Mouse (Mus musculus) kidney, adult 18-20 months (tissue): ENCODE data around the gene Trim17.
"Not testable (repeated sequence)": the region's sequence is repeated elsewhere in the genome, so short reads cannot be mapped to it uniquely, and the experiment has no call there.

Experiments used
- DNase-seq: peaks from one replicate; pipeline ENCODE4 v3.0.0; 2021

Trim17 gene

GRCm38 (mm10) chr11:58948542-58949479 lies 5.7 kb upstream of the Trim17 start, which contains the start of gene Hist3h2ba:
TSS of gene Hist3h2ba (plus strand) at chr11:58948920.
- peak; percentile 69 for DNase-seq

- DNase-seq, result no peak
Measured at GRCm38 (mm10) chr11:58949480-58950431, 4.7 kb upstream of the Trim17 start.

DNA sequence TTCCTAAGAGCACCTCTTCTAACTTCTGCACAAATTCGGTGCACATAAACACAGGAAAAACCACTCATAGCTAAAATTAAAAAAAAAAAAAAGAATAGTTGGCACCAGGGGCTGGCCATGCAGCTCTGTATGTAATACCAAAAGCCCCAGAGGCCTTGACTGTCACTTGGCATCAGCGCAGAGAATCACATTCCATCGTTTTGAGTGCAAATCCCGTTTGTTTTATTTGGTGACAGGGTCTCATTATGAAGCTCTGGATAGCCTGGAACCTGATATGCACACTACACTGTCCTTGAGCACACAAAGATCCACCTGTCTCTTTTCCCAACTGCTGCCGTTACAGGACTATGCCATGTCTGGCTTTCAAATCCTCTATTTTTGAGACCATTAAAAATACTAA lies 3.3 kb upstream of the Trim17 start:
- DNase-seq, result no peak

DNA sequence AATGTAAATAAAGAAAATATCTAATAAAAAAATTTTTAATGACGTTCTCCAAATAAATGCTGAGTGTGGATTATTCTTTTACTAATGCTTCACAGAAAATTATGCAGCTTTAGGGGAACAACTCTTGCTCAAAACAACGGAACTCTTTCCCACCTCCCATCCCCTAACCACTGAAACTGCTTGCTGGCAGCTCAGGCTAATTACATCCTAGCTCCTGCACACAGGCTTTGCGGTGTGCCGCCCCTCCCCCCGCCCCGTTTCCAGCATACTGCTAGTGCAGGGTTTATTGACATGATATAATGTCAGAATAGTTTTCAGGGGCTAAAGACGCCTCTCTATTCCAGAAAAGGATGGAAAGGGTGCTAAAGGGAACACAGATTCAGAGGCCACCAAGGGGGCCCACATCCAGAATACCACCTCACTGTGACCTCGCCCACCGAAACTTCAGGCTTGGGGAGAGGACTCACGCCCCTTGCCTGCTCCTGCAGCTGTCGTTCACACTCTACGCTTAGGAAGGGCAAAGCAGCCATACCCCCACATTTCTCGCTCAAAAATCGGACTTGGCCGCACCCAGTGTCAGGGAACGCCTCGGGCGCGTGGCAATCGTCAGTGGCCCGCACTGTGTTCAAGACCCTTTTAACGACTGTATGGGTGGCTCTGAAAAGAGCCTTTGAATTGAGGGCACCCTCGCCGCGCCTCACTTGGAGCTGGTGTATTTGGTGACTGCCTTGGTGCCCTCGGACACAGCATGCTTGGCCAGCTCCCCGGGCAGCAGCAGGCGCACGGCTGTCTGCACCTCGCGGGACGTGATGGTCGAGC lies 925 bp upstream of the Trim17 start:
- no peak for DNase-seq

- not testable (repeated sequence) for DNase-seq
Measured at GRCm38 (mm10) chr11:58954170-58954419, 390 bp upstream of the Trim17 start.

- DNase-seq, result no peak
Measured at GRCm38 (mm10) chr11:58955143-58955867, 820 bp downstream of the Trim17 start.

DNA sequence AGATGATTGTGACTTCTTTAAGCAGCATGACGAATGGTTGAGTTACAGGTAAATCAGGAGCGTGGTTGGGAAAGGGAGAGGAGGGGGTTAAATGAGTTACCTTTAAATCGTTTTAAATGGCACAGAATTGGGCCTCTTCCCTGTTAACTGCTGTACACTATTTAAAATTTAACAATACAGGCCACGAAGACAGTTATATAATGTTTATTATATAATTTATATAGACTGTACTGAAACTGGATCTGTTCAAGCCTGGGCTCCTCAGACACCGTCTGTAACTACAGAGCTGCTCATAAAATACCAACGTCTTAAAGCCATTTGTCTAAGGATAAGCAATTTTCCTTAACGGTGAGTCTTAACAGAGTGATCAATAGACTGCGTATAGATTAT lies 1.4 kb downstream of the Trim17 start:
- no peak for DNase-seq

- DNase-seq, result no peak
Measured at GRCm38 (mm10) chr11:58957226-58957914, 2.9 kb downstream of the Trim17 start.

DNA sequence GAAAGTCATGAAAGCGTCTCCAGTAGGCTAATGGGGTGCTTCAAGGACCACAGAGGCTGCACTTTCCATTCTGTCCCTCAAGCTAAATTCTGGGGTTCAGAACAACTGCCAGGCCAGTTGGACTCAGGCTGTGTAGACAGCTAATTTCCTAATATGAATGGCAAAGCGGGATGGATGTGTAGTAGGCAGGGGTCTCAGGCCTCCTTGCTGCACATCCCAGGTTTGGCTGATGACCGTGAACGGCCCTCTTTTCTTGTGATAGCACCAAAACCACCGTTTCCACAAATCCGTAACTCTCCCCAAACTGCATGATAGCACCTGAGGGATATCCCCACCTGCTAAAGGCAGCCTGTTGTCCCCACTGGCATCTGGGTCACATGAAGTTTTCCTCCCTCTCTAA lies 4.1 kb downstream of the Trim17 start:
- DNase-seq, result no peak

GRCm38 (mm10) chr11:58959186-58959825 lies 4.8 kb downstream of the Trim17 start:
- DNase-seq, result no peak

GRCm38 (mm10) chr11:58959921-58960465 lies 5.5 kb downstream of the Trim17 start:
- DNase-seq, result peak; percentile 80

DNA sequence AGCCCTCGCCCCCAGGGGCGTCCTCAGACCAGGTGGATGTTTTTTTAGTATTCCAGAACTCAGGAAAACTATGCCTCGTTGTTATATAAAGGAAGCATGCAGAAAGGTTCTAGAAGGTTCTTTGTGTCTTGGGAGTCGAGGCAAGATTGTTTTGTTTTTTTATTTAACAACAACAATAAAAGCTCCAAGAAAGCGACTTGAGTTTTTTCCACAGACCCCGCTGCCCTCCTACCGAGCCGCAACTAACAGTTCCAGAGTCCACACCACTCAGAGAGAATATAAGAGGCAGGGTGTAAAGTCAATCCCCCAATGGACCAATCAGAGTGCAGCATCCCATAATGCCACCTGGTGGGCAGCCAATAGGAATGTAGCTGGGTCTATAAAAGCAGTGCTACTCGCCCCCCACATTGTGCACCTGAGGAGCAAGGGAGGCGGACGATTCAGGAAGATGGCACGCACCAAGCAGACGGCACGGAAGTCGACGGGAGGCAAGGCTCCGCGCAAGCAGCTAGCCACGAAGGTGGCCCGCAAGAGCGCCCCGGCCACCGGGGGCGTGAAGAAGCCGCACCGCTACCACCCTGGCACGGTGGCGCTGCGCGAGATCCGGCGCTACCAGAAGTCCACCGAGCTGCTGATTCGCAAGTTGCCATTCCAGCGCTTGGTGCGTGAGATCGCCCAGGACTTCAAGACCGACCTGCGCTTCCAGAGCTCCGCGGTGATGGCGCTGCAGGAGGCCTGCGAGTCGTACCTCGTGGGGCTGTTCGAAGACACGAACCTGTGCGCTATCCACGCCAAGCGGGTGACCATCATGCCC lies 7.1 kb downstream of the Trim17 start:
- DNase-seq, result no peak

DNA sequence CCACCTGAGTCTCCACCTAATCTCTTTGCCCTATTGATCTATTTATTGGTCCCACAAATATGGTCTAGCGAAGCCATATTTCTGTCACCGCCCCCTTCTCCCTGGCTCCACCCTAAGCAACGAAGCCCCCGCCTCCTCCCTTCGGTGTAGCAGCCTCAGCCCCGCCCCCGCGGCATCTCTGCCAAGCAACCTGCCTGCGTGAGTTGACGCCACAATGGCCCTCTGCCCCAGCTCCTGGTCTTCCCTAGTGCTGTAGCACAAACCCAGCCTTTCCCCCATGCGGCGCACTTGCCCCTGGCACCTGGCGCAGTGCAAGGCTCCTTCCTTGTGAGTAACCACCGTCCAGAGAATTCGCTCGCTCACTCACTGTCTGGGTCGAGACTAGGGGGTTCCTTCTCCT lies 9.1 kb downstream of the Trim17 start:
- DNase-seq, result peak; percentile 59

DNA sequence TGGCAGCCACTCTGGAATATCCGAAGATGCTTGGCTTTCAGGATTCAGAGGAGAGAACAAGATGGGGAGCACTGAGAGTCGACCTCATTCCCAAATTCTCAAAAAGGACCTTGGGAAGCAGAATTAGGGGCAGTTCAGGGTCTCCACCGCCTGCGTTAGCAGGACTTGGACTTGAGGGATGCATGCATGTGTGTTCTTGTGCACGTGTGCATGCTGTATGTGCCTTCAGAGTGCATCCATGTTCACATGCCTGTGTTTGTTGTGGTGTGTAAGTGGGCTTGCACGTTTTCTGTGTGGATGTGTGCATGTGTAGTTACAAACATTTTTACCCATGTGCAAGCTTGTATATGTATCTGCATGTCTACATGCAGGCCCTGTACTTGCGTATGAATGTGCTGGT lies 9.7 kb downstream of the Trim17 start:
- DNase-seq, result no peak

DNA sequence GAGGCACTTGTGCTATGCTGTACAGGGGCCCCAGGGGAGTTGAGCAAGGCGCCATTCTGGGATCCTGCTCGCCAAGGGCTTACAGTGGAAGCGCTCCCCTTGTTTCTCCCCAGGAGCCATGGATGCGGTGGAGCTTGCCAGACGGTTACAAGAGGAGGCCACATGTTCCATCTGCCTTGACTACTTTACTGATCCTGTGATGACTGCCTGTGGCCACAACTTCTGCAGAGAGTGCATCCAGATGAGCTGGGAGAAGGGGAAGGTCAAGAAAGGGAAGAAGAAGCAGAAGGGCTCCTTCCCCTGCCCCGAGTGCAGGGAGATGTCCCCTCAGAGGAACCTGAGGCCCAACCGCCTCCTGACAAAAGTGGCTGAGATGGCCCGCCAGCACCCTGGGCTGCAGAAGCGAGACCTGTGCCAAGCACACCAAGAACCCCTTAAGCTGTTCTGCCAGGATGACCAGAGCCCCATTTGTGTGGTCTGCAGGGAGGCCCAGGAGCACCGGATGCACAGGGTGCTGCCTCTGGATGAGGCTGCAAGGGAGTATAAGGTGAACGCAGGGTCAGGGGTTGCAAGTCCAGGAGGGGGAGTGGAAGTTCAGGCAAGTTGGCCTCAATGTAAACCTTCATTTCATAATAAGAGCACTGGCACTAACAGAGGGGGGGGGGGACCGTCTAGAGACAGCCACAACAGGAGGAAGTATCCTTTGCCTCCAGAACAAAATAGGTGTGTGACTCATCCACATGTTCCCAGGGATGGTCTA lies 10.7 kb downstream of the Trim17 start:
- DNase-seq, result no peak

DNA sequence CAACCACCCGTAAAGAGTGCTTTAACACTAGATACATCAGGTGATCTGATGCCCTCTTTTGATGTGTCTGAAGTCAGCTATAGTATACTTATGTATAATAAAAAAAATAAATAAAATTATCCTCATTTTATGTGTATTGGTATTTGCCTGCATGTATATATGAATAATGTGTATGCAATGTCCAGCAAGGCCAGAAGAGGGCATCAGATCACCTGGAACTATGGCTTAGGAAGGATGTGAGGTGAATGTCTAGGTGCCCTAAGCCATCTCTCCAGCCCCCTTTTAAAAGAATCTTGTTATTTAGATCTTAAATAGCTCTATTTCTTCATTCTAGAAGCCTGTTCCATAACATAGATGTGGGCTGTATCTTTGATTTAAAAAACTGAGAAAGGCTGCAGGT lies 12.9 kb downstream of the Trim17 start:
- DNase-seq, result peak; percentile 36

DNA sequence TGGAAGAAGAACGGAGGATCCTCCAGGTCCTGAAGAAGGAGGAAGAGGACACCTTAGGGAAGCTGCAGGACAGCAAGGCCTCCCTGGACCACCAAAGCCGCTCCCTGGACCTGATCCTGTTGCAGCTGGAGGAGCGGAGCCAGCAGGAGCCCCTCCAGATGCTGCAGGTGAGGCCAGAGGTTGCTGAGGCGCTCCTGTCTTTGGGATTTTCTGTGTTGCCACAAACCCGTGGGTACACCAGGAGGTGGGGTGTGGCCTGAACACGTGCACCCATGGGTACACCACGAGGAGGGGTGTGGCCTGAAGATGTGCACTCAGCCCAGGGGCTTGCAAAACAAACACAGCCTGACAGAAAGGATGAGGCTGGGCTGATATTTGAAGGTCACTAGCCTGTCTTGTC lies 14.1 kb downstream of the Trim17 start:
- no peak for DNase-seq

GRCm38 (mm10) chr11:58969027-58969426 lies 14.5 kb downstream of the Trim17 start:
- DNase-seq, result no peak

GRCm38 (mm10) chr11:58969659-58970058 lies 15.2 kb downstream of the Trim17 start:
- DNase-seq, result peak; percentile 50
